Mouse (Mus musculus): Measurements from ENCODE around the gene Wfdc11.
"Not testable (repeated sequence)": the region's sequence is repeated elsewhere in the genome, so short reads cannot be mapped to it uniquely, and the experiment has no call there.

Wfdc11 gene

DNA sequence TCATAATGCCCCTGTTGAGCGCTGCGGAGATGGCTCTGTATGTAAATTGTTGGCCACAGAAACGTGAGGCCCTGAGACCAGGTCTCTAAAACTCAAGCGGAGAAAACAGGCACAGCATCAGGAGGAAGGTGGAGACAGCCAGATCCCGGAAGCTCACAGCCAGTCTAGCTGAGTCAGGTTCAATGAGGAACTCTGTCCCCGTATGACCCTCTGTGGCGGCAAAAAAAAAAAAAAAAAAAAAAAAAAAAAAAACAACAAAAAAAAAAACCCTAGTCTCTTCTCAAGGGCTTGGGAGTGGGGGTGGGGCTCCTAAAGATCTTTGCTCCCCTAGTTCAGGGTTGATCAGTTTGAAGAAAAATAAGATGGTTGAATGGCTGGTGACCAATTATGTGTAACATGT, 32.8 kb downstream of the Wfdc11 start:
- DNase-seq (ENCODE audit: low read depth, low spot score) = no peak

GRCm38 (mm10) chr2:164638696-164639095, 35.2 kb downstream of the Wfdc11 start, which contains the start of gene Wfdc16:
Wfdc16 (minus strand) TSS chr2:164638796.
- no peak for DNase-seq (ENCODE audit: low read depth, low spot score)

- DNase-seq (ENCODE audit: low read depth, low spot score) = peak; percentile 16
Measured at GRCm38 (mm10) chr2:164635266-164635665, 38.6 kb downstream of the Wfdc11 start.

DNA sequence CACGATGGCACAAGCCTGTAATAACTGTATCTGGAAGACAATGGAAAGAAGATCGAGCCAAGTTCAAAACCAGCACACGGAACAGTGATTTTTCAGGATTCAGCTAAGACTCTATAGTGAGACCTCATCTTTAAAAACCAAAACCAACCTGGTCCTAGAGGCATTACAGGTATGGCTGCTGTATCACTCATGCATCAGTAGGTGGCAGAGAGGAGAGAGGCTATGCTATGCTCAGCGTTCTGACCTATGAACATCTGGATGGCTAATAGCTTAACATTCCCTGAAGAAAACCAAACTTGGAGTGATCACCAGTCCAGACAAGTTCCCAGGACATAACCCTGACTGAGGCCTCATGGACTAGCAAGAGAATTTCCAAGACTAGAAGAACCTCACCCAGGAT, 52.1 kb downstream of the Wfdc11 start:
- DNase-seq (ENCODE audit: low read depth, low spot score) = no peak

DNA sequence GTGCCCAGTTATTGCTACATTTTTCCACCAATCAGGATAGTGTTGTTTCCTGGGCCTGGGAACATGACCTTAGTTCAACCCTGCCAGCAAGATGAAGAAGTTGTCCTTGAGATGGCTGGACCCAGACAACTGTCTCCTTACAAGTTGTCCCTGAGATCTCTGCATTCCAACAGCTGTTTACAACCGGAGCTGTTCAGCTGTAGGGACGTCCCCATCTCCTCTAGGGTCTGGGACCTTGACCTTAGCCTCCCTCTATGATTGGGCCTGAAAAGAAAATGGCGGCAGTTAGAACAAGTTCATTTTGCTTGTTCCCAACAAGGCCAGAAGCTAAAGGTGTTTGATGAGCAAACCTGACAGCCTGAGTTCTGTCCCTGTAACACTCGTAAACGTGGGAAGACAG, 54.8 kb downstream of the Wfdc11 start:
- DNase-seq (ENCODE audit: low read depth, low spot score) = no peak

DNA sequence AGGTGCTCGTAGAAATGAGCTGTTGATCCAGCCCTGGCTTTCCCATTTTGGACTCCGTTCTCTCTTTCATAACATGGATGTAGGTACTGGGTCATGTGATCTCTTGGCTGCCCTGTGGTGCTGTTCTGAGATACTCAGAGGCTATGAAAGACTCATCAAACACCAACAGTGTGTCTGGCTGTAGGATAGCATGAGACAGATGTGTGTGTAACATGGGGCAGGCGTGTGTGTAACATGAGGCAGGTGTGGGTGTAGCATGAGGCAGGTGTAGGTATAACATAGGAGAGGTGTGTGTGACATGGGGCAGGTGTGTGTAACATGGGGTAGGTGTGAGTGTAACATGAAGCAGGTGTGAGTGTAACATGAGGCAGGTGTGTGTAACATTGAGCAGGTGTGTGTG, 58.5 kb downstream of the Wfdc11 start:
- DNase-seq (ENCODE audit: low read depth, low spot score) = no peak

DNA sequence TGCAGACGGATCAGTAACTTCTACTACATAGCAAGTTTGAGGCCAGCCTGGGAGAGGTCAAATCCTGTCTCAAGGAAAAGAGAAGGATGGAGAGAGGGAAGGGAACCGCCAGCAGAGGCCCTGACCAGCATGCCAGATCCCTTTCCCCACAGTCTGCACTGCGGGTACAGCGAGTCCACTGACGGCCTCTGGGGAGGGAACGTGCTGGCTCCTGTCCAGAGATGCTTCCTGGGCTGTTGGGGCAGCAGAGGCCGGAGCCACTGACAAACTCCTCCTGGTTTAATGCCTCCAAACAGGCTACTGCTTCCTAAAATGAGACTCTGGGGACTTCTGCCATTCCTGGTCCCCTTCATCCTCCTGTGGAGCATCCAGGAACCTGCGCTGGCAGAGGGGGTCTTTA, 60.4 kb downstream of the Wfdc11 start, which contains the start of the genes Wfdc6b and Wfdc8:
Wfdc6b (plus strand) TSS at position 52 of the 400 bp plus-strand sequence.
Wfdc8 (minus strand) TSS at position 156 of the 400 bp plus-strand sequence.
- not testable (repeated sequence) for DNase-seq (ENCODE audit: low read depth, low spot score)
